In the genomic region with DNA sequence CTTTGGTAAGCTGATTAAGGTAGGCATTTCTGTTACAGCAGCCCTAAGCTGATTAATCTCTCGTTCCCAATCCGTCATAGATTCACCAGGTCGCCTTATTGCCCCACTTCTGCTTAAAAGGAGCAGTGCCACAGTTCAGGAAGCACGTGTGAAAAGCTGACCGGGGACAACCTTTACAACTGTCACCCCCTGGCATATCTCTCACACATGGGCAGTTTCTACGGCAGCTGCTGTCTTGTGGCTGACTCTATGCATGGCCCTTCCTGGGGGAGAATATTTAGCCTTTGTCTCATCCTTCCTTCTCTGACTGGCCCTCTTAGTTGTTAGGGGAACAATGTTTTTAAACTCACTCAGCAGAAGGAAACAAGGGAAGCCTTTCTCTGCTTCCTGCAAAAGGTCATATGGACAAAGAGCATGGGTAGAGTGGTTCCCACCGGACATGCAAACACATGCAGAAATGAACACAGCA, we compare ENCODE assay signal across 12 mouse cellular contexts.
DNase-seq lines count a peak whose midpoint lies in the region; ATAC-seq lines count a peak whose summit lies in the region.
"Had no signal": no experiment of that assay in that cellular context is flagged by ENCODE, and none has a peak within 500 bp of the region (broad histone marks: within the 10 kb centered on the region; RNA-seq: fewer than 3 reads in every experiment).

No protein-coding gene starts in this region.

- H3K9me3 ChIP-seq in heart, embryonic 11.5 days (replicated peaks; ENCODE audit: control insufficient read depth, low read length): no peaks in the 10 kb centered on the region
- no peaks in the 10 kb centered on the region for H3K9me3 ChIP-seq in neural tube, embryonic 11.5 days (ENCODE audit: control insufficient read depth, low read length)
- H3K9me3 ChIP-seq in neural tube, embryonic 15.5 days (replicated peaks): no peaks in the 10 kb centered on the region
- no peaks in the 10 kb centered on the region for H3K9me3 ChIP-seq in limb, embryonic 10.5 days (replicated peaks)

- 43% methylated on average over 7 of the region's 7 CpGs for WGBS in heart, embryonic 11.5 days (ENCODE audit: insufficient replicate concordance)
- 38% methylated on average over 7 of the region's 7 CpGs for WGBS in neural tube, embryonic 11.5 days
- WGBS in neural tube, embryonic 15.5 days: 37% methylated on average over 7 of the region's 7 CpGs
- WGBS in limb, embryonic 10.5 days: 44% methylated on average over 7 of the region's 7 CpGs

- H3K9ac ChIP-seq in heart, embryonic 11.5 days (ENCODE audit: low read depth, low read length): no peak overlapping the region
- H3K9ac ChIP-seq in neural tube, embryonic 11.5 days (ENCODE audit: low read length): no peak overlapping the region
- H3K9ac ChIP-seq in neural tube, embryonic 15.5 days (replicated peaks): no peak overlapping the region

- ATAC-seq in heart, embryonic 11.5 days (replicated peaks; ENCODE audit: insufficient number of reproducible peaks, low FRiP score, low TSS enrichment): no peak
- ATAC-seq in neural tube, embryonic 11.5 days (ENCODE audit: insufficient read depth, low FRiP score, low TSS enrichment): no peak
- no peak for ATAC-seq in neural tube, embryonic 15.5 days (ENCODE audit: low FRiP score)
- ATAC-seq in cerebellum, adult (ENCODE audit: insufficient number of reproducible peaks, low FRiP score, low TSS enrichment): no peak
- ATAC-seq: activated CD4-positive, CD25-positive, alpha-beta regulatory T cell, adult 4 months; CD4-positive, CD25-positive, alpha-beta regulatory T cell, adult 4 months had no signal

- H3K4me2 ChIP-seq in heart, embryonic 11.5 days: no peak overlapping the region
- no peak overlapping the region for H3K4me2 ChIP-seq in neural tube, embryonic 11.5 days (ENCODE audit: low read depth)
- no peak overlapping the region for H3K4me2 ChIP-seq in neural tube, embryonic 15.5 days

- no peaks in the 10 kb centered on the region for H3K27me3 ChIP-seq in heart, embryonic 11.5 days (ENCODE audit: control insufficient read depth, insufficient read depth, low read length)
- no peaks in the 10 kb centered on the region for H3K27me3 ChIP-seq in neural tube, embryonic 11.5 days (ENCODE audit: control insufficient read depth, insufficient read depth, low read length)
- no peaks in the 10 kb centered on the region for H3K27me3 ChIP-seq in neural tube, embryonic 15.5 days (replicated peaks)
- H3K27me3 ChIP-seq in limb, embryonic 10.5 days (ENCODE audit: low read depth, poor library complexity, severe bottlenecking): no peaks in the 10 kb centered on the region

- H3K36me3 ChIP-seq in heart, embryonic 11.5 days (ENCODE audit: control insufficient read depth, insufficient read depth, low read length): no peaks in the 10 kb centered on the region
- no peaks in the 10 kb centered on the region for H3K36me3 ChIP-seq in neural tube, embryonic 11.5 days (ENCODE audit: control insufficient read depth, insufficient read depth, low read length)
- no peaks in the 10 kb centered on the region for H3K36me3 ChIP-seq in neural tube, embryonic 15.5 days
- no peaks in the 10 kb centered on the region for H3K36me3 ChIP-seq in limb, embryonic 10.5 days

- H3K4me3 ChIP-seq in heart, embryonic 11.5 days (ENCODE audit: low read depth, low read length): no peak overlapping the region
- no peak overlapping the region for H3K4me3 ChIP-seq in neural tube, embryonic 11.5 days (ENCODE audit: low read depth, low read length)
- H3K4me3 ChIP-seq in neural tube, embryonic 15.5 days (replicated peaks): no peak overlapping the region
- H3K4me3 ChIP-seq in limb, embryonic 10.5 days: no peak overlapping the region

- H3K27ac ChIP-seq in heart, embryonic 11.5 days (ENCODE audit: low read depth, low read length): no peak overlapping the region
- H3K27ac ChIP-seq in neural tube, embryonic 11.5 days (ENCODE audit: low read depth, low read length): no peak overlapping the region
- H3K27ac ChIP-seq in neural tube, embryonic 15.5 days (replicated peaks): no peak overlapping the region
- H3K27ac ChIP-seq in limb, embryonic 10.5 days: peak overlapping the region; percentile 72

- peak; percentile 21 for DNase-seq in heart, adult 8-10 months (ENCODE audit: low spot score)
- peak; percentile 12 for DNase-seq in neural tube, embryonic 11.5 days (ENCODE audit: low spot score)
- DNase-seq in limb, embryonic 10.5 days (ENCODE audit: low spot score): no peak
- DNase-seq in urinary bladder, postnatal 36 days (ENCODE audit: low spot score in 2 of 2): no peak
- no peak for DNase-seq in layer of hippocampus, postnatal 25 days (ENCODE audit: extremely low spot score in 1 of 2, low spot score in 1 of 2)
- DNase-seq: cerebellum, postnatal 25 days; lung, adult 2 months had no signal

- H3K4me1 ChIP-seq in heart, embryonic 11.5 days (ENCODE audit: control insufficient read depth, insufficient read depth, low read length): no peaks in the 10 kb centered on the region
- peaks cover 8% of the 10 kb centered on the region for H3K4me1 ChIP-seq in neural tube, embryonic 11.5 days (ENCODE audit: control insufficient read depth, insufficient read depth, low read length)
- H3K4me1 ChIP-seq in neural tube, embryonic 15.5 days: peaks cover 9% of the 10 kb centered on the region
- peaks cover 24% of the 10 kb centered on the region for H3K4me1 ChIP-seq in limb, embryonic 10.5 days

Comparison
In these comparisons a context has a peak if more than half of its experiments do, and no peak if none do; other contexts are left out.
1. DNase-seq: peak in heart, adult 8-10 months (single experiment) and neural tube, embryonic 11.5 days (single experiment); none in limb, embryonic 10.5 days (single experiment), urinary bladder, postnatal 36 days (0 of 2) and layer of hippocampus, postnatal 25 days (0 of 2).